Mouse (Mus musculus): ENCODE data around the gene Fen1. TPM values are rescaled to one million over a fixed set of nuclear protein-coding genes. Genes with fewer than 3 reads are reported as not detected.

Fen1 gene
- polyA plus RNA-seq (2015; fragmentation: Nextera tagmentation; extraction: Ambion mirVana): 119 and 120 TPM in 2 replicates

DNA sequence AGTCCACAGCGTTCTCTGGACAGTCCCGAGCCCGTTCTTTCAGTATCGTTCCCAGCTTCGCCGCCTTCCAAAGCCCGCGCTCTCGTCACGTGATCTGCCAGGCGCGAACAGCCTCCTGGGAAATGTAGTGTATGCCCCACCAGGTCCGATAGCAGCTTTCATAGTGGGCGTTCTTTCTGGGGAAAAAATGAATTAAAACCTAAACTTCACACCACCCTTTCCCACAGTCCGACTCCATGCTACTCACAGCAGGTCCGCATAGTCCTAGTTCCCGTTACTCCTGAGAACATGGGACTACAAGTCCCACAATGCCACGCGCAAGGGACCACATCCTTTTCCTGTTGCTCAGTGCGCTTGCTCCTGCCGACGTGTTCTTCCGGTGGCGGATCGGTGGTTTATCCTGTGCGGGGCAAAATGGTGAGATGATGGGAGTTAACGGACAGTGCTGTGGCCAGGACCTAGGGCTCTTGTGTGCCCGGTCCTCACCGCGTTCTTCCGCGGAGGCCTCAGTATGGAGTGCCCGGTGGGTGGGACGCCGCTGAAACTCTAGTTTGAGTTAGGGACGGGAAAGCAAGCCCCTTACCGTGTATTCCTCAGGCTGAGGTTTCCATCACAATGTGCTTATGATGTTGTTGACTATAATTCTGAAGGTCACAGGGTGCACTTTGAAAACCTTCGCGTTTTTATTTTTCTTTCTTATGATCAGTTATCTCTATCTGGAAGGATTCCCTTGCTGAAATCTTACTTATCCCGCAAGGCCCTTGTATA, at the start of gene Fen1, which contains the start of gene Tmem258:
Gene Fen1 (minus strand): TSS at position 322 of the 768 bp plus-strand sequence.
Gene Tmem258 (plus strand): TSS at position 167 of the 768 bp plus-strand sequence.
- Histone ChIP-seq H3K4me2 (peak within 1 kb of the TSS; percentile 79), H3K9me3 (no peaks in the 10 kb centered on the region), H3K9ac (peak within 1 kb of the TSS; percentile 86), H3K36me3 (peaks cover 47% of the 10 kb centered on the region), H3K27ac (peak within 1 kb of the TSS; percentile 77), H3K27me3 (no peaks in the 10 kb centered on the region), H3K4me1 (peaks cover 17% of the 10 kb centered on the region), H3K4me3 (peak within 1 kb of the TSS; percentile 79)
- ATAC-seq (ENCODE audit: borderline replicate concordance, extremely low read depth, low FRiP score, low TSS enrichment): peak; percentile 90
- WGBS: under 1% methylated on average over 40 of the region's 40 CpGs

DNA sequence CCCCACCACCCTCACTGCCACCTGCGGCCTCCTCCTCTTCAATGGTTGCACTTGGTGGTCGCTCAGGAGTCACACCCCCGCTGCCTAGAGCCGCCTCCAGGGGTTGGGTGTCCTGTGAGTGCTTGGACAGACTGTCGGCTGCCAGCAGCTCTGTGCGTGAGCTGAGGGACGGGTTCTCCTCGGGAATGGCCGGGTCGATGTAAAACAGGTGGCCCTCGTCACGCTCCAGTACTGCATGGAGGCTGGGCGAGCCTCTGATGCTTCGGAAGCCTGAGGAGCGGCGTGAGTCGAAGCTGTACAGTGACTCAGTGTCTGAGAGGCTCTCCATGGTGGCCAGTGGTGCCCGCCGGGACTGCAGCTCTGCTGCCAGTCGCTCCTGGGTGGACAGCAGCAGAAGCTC, 44.2 kb upstream of the Fen1 start:
- no peak overlapping the region for H3K9ac ChIP-seq
- H3K9me3 ChIP-seq: no peaks in the 10 kb centered on the region
- no peak overlapping the region for H3K4me3 ChIP-seq
- WGBS: 24% methylated on average over 20 of the region's 20 CpGs
- H3K4me2 ChIP-seq: no peak overlapping the region; the same call in 1 of the 2 replicates
- no peak overlapping the region for H3K27ac ChIP-seq
- H3K27me3 ChIP-seq: no peaks in the 10 kb centered on the region
- peaks cover 18% of the 10 kb centered on the region for H3K4me1 ChIP-seq
- peak; percentile 65 for ATAC-seq (ENCODE audit: borderline replicate concordance, extremely low read depth, low FRiP score, low TSS enrichment)
- H3K36me3 ChIP-seq: no peaks in the 10 kb centered on the region

DNA sequence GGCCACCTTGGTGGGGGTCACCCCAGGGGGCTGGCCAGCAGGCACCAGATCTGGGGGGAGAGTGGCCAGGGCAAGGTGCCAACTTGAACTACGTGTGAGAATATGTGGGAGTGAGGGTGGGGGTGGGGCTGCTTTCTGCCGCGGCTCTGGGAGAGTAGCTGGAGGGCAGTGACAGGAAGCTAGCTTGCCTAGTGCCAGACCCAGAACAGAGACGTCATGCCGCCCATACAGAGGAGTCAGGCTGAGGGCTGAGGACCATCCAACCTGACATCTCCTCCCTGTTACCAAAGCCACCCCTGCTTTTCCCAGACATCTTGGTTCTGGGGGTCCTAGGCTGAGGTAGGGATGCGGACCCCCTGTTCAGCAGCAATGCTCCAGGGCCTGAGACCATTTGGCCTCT, 43.2 kb upstream of the Fen1 start:
- Histone ChIP-seq H3K4me1 (peaks cover 18% of the 10 kb centered on the region), H3K36me3 (no peaks in the 10 kb centered on the region), H3K9ac (no peak overlapping the region), H3K4me2 (no peak overlapping the region), H3K27ac (no peak overlapping the region), H3K27me3 (no peaks in the 10 kb centered on the region), H3K4me3 (no peak overlapping the region), H3K9me3 (no peaks in the 10 kb centered on the region)
- WGBS: 13% methylated on average over 6 of the region's 6 CpGs
- 0 out of 2 replicates have a peak, but pooled peaks have one; percentile 43 for ATAC-seq (ENCODE audit: borderline replicate concordance, extremely low read depth, low FRiP score, low TSS enrichment)

DNA sequence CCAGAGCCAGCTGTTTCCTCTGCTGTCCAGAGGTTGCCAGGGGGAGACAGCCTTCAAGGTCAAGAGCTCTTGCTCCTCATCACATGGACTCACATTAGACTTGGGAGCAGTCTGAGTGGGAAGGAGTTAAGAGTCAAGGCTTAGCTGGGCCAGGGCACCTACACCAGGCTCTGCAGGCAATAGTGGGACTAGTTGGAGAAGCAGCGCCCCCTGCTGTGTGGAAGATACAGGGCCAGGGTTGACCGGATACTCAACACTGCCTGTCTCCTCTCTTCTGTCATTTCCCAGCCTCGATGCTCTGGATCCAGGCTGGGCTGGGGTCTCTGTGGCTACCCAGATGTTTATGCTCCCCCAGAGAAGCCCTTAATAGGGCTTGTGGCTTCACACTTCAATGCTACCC, 40.2 kb upstream of the Fen1 start:
- ATAC-seq (ENCODE audit: borderline replicate concordance, extremely low read depth, low FRiP score, low TSS enrichment): no peak
- Histone ChIP-seq H3K4me1 (peaks cover 35% of the 10 kb centered on the region), H3K27ac (no peak overlapping the region), H3K4me2 (no peak overlapping the region), H3K9ac (no peak overlapping the region), H3K27me3 (no peaks in the 10 kb centered on the region), H3K36me3 (no peaks in the 10 kb centered on the region), H3K9me3 (no peaks in the 10 kb centered on the region), H3K4me3 (no peak overlapping the region)
- WGBS: 17% methylated on average over 3 of the region's 3 CpGs

DNA sequence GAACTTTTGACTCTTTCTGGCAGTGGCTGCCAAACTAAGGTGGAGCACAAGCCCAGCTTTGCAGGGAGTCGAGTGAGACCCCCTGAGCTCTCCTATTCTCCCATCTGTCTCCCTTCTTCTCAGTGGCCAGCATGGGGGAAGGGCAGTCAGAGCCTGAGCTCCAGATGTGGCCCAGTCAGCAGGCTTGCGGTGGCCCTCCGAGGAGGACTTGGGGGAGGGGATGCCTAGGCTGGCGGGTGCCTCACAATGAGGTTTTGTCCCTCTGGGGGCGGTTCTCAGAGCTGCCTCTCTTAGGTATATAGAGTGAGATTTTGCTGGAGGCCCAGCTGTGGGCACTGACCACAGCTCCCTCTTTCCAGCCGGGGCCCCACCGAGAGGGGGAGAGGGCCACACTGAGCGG, 38.9 kb upstream of the Fen1 start:
- 12% methylated on average over 8 of the region's 8 CpGs for WGBS
- no peaks in the 10 kb centered on the region for H3K9me3 ChIP-seq
- H3K36me3 ChIP-seq: no peaks in the 10 kb centered on the region
- H3K9ac ChIP-seq: no peak overlapping the region
- H3K27ac ChIP-seq: no peak overlapping the region
- H3K4me2 ChIP-seq: no peak overlapping the region
- no peaks in the 10 kb centered on the region for H3K27me3 ChIP-seq
- no peak for ATAC-seq (ENCODE audit: borderline replicate concordance, extremely low read depth, low FRiP score, low TSS enrichment)
- no peak overlapping the region for H3K4me3 ChIP-seq
- peaks cover 39% of the 10 kb centered on the region for H3K4me1 ChIP-seq

DNA sequence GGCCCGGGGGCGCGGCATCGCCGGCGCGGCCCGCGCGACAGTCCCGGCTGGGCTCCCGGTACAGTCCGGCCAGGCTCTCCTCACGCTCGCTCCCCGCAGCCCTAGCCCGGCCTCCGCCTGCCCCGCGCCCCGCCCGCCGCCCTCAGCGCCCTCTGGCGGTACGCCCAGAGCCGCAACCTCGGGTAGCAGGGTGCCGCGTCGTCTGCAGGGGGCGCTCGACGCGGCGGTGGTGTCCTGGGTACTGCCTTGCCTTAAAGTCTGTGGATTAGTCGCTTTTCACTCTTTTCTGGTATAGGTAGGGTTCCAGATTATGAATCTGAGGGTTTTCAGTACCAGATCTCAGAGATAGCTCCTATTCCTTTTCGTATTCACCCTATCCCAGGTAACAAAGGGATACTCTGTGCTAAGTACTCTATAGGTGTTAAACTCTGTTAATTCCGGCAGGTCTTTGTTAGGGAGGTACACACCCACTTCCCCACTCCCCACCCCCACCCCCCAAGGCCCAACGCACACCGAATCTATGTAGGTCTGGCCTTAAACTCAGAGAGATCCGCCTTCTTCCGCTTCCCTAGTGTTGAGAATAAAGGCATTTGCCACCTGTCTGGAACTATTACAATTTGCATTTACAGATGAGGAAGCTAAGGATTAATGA, 36.8 kb upstream of the Fen1 start, which contains the start of gene Myrf:
Gene Myrf (minus strand): TSS at position 95 of the 652 bp plus-strand sequence.
- Histone ChIP-seq H3K9ac (peak within 1 kb of the TSS; percentile 55), H3K4me2 (peak within 1 kb of the TSS; percentile 94), H3K27me3 (no peaks in the 10 kb centered on the region), H3K36me3 (no peaks in the 10 kb centered on the region), H3K27ac (no peak within 1 kb of the TSS), H3K9me3 (no peaks in the 10 kb centered on the region), H3K4me1 (peaks cover 32% of the 10 kb centered on the region), H3K4me3 (peak within 1 kb of the TSS; percentile 53)
- 7% methylated on average over 43 of the region's 43 CpGs for WGBS
- ATAC-seq (ENCODE audit: borderline replicate concordance, extremely low read depth, low FRiP score, low TSS enrichment): peak; percentile 82

DNA sequence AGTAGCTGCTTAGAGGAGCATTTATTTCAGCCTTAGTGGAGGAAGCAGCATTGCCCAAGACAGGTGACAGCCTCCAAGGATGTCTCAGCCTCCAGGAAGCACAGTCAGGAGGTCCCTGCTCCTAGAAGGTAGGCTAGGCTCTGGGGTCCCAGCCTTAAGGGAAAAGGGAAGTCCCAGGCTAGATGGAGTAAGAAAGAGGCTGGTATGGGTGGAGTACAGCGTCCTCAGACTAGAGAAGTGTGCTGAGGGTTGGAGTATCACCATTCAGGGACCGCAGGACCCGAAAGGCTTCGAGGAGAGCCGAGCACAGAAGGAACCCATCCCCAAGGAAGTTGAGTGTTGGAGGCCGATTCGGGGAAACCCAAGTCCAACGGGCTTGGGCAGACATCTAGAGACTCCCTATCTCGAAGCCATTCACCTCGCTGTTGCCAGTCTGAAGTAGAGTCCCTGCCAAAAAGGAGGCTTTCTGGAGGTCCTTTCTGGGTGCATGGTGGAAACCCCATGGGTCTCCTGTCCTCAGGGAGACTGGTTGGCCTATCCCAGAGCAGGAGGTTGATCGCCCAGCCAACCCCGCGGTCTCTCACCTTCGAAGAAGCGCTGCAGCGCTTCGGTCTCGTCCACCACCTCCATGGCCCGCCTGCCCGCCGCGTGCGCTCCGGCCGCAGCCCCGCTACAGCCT, 36.1 kb upstream of the Fen1 start:
- no peak overlapping the region for H3K27ac ChIP-seq

DNA sequence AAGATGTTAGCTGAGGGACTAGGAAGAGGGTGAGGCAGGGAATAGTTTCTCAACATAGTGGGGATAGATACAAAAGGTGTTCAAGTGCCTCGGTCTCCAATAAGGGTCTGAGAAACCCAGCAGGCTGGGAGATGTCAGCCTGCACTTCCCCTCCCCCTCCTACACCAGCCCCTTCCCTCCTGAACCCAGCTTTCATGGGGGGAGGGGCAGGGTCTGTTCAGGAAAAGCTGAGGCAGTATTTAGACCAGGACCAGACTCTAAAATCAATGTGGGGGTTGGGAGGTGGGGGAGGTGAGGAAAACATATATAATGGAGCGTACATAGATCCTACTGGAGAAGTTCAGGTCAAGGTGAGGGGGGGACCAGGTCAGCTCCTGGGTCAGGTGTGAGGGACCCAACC, 35.5 kb upstream of the Fen1 start:
- no peak overlapping the region for H3K27ac ChIP-seq
- no peaks in the 10 kb centered on the region for H3K36me3 ChIP-seq
- no peaks in the 10 kb centered on the region for H3K27me3 ChIP-seq
- no peak overlapping the region for H3K4me3 ChIP-seq
- H3K9me3 ChIP-seq: no peaks in the 10 kb centered on the region
- whole genome bisulfite sequencing: 18% methylated on average over 2 of the region's 2 CpGs
- ATAC-seq (ENCODE audit: borderline replicate concordance, extremely low read depth, low FRiP score, low TSS enrichment): no peak
- H3K9ac ChIP-seq: peak overlapping the region; percentile 55; the same call in 1 of the 2 replicates
- H3K4me2 ChIP-seq: peak overlapping the region; percentile 94
- peaks cover 32% of the 10 kb centered on the region for H3K4me1 ChIP-seq

More for the DNA sequence above, 36.1 kb upstream of the Fen1 start:
- 2% methylated on average over 24 of the region's 26 CpGs for WGBS
- Histone ChIP-seq H3K27me3 (no peaks in the 10 kb centered on the region), H3K4me1 (peaks cover 32% of the 10 kb centered on the region), H3K9me3 (no peaks in the 10 kb centered on the region), H3K4me2 (peak overlapping the region; percentile 94), H3K36me3 (no peaks in the 10 kb centered on the region), H3K4me3 (peak overlapping the region; percentile 53), H3K9ac (peak overlapping the region; percentile 55)
- no peak; the same call in 1 of the 2 replicates for ATAC-seq (ENCODE audit: borderline replicate concordance, extremely low read depth, low FRiP score, low TSS enrichment)

DNA sequence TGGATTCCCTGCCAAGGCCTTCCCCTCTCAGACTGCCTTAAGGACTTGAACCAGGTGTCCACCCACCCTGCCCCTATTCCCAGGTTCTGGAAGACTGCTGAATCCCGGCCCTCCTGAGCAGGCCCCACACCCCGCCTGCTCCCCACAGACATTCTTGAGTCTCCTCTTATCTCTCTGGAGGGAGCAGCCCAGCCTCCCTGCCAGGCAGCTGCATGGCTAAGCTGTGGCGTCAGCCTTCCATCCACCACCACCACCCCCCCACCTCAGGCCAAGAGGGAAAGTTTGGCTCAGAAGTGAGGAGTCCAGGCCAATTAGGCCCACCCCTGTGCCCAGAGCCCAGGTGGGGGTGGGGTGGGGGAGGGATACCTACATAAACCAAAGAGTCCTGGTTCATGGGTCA, 34.5 kb upstream of the Fen1 start:
- Histone ChIP-seq H3K27me3 (no peaks in the 10 kb centered on the region), H3K4me1 (peaks cover 32% of the 10 kb centered on the region), H3K9ac (no peak overlapping the region), H3K36me3 (no peaks in the 10 kb centered on the region), H3K4me2 (peak overlapping the region; percentile 17; the same call in 1 of the 2 replicates), H3K4me3 (no peak overlapping the region), H3K9me3 (no peaks in the 10 kb centered on the region), H3K27ac (no peak overlapping the region)
- 24% methylated on average over 3 of the region's 3 CpGs for WGBS
- peak; percentile 36; the same call in 1 of the 2 replicates for ATAC-seq (ENCODE audit: borderline replicate concordance, extremely low read depth, low FRiP score, low TSS enrichment)

DNA sequence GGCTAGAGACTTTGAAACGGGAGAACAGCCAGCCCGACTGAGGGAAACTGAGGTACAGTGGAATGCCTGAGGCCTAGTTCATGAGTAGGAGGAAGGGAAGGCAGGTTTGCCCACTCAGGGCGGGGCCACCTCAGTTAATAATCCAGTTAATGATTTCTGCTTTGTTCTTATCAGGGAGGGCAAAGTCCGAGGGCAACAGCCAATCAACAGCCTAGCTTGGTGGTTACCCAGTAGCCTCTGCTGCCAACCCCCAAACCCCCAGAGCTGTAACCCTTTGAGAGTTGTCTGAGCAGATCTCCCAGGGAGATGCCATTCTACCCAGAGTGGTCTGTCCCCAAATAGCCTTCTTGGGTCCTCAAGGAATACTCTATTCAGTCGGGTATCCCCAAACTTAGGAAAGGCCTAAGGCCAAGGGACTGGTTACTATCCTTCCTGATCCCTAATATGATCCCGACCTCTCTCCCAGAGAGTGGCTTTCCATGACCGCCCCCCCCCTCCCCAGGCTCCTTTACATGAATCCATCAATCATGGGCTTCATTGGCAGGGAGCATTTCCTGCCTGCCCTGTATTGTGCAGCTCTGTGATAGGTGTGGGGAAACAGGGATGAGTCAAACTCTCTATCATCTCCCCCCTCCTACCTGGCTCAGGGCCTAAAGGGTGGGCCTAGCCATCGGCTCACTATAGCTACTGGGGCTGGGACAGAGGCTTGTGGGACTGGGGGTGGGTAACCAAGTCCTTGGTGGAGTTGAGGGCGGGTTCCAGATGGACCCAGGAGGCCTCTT, 32.0 kb upstream of the Fen1 start:
- no peak for ATAC-seq (ENCODE audit: borderline replicate concordance, extremely low read depth, low FRiP score, low TSS enrichment)
- Histone ChIP-seq H3K4me1 (peaks cover 36% of the 10 kb centered on the region), H3K4me2 (no peak overlapping the region), H3K27ac (no peak overlapping the region), H3K9me3 (no peaks in the 10 kb centered on the region), H3K27me3 (no peaks in the 10 kb centered on the region), H3K9ac (no peak overlapping the region), H3K4me3 (no peak overlapping the region), H3K36me3 (no peaks in the 10 kb centered on the region)
- WGBS: 67% methylated on average over 9 of the region's 9 CpGs

Measured in lung, embryonic 15.5 days (tissue).